Mouse (Mus musculus): ENCODE results near the gene Runx1.

Gene Runx1

DNA sequence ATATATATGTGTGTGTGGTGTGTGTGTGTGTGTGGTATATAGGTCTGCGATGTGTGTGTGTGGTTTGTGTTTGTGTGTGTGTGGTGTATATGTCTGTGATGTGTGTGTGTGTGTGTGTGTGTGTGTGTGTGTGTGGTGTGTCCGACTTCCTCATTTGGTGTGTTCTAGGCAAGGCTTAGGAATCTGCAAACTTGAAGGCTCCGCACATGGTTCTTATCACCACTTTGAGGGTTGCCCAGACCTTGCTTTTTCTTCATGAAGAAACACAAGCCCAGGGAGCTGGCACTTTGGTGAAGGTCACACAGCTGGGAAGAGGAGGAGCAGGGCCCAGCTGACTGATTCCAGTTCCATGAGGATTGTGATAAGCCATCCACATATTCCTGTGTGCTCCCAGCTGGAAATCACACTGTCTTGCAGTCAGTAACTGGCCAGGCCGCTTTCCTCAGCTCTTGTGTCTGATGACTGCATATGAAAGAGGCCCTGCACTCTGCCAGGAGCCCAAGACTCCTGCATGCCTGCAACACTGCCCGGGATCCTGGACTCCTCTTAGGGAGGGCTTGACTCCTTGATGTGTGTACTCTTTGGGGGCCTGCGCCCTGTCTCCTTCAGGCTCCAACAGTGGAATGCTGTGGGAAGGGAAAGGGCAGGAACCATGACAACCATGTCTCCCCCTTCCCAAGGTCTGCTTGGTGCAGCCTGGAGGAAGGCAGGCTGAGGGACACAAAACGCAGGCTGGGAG is 246.9 kb downstream of the Runx1 start:
- Histone ChIP-seq H3K36me3 (ENCODE audit: control insufficient read depth, insufficient read depth, low read length, poor library complexity, severe bottlenecking) (no peaks in the 10 kb centered on the region), H3K27me3 (ENCODE audit: control insufficient read depth, insufficient read depth, low read length, poor library complexity, severe bottlenecking) (no peaks in the 10 kb centered on the region)
- DNase-seq (ENCODE audit: low read depth, low spot score): no peak

DNA sequence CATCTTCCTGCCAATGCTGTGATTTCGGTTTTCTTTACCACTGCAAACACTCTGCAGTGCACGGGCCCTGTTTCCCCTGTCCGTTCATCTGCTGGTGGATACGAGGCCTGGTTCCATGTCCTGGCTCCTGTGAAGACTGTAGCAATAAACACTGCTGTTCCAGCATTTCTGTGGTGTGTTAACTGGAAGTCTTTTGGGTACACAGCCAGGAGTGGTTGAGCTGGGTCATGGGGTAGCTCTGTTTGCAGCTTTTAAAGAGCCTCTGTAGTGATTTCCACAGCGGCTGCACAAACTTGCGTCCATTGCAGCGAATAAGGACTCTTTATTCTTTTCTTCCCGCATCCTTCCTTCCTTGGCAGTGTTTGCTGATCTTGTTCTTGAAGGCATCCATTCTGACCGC is 248.6 kb downstream of the Runx1 start:
- no peaks in the 10 kb centered on the region for H3K36me3 ChIP-seq (ENCODE audit: control insufficient read depth, insufficient read depth, low read length, poor library complexity, severe bottlenecking)
- H3K27me3 ChIP-seq (ENCODE audit: control insufficient read depth, insufficient read depth, low read length, poor library complexity, severe bottlenecking): no peaks in the 10 kb centered on the region
- DNase-seq (ENCODE audit: low read depth, low spot score): no peak

DNA sequence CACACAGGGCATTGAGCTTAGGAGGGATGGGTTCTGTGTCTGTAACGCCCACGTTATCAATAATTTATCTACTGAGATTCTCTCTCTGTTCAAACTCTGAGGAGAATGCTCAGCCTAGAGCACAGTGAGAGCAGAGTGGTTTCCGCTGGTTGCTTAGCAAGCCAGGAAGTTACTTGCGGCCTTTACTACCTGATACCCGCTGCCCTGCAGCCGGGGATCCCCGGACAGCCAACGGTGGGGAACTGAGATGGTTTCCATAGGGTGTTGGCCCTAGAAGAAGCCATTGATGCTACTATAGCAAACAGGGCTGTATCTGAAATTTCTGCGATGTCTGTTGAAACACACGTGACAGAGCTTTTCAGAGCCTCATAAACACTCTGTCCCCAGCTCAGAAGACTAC is 250.2 kb downstream of the Runx1 start:
- Histone ChIP-seq H3K36me3 (ENCODE audit: control insufficient read depth, insufficient read depth, low read length, poor library complexity, severe bottlenecking) (no peaks in the 10 kb centered on the region), H3K27me3 (ENCODE audit: control insufficient read depth, insufficient read depth, low read length, poor library complexity, severe bottlenecking) (no peaks in the 10 kb centered on the region)
- no peak for DNase-seq (ENCODE audit: low read depth, low spot score)

DNA sequence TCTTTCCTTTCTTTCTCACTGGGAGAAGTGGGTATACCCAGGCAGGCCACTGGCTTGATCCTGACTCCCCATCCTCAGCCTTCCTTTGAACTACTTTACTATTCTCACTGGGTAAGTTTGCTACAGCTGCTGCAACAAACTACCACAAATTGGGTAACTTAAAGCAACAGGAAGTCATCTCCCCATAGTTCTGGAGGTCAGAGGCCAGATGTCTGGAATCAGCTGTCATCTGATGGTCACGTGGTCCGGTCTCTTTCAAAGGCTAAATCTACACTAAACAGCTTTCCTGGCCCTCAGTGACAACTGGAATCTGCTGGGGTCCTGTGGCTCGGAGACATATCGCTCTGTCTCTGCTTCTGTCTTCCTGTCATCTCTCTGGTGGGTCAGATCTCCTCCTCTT is 252.8 kb downstream of the Runx1 start:
- no peaks in the 10 kb centered on the region for H3K36me3 ChIP-seq (ENCODE audit: control insufficient read depth, insufficient read depth, low read length, poor library complexity, severe bottlenecking)
- DNase-seq (ENCODE audit: low read depth, low spot score): no peak
- no peaks in the 10 kb centered on the region for H3K27me3 ChIP-seq (ENCODE audit: control insufficient read depth, insufficient read depth, low read length, poor library complexity, severe bottlenecking)

GRCm38 (mm10) chr16:92571246-92571645 is 254.7 kb downstream of the Runx1 start:
- no peak for DNase-seq (ENCODE audit: low read depth, low spot score)
- Histone ChIP-seq H3K36me3 (ENCODE audit: control insufficient read depth, insufficient read depth, low read length, poor library complexity, severe bottlenecking) (no peaks in the 10 kb centered on the region), H3K27me3 (ENCODE audit: control insufficient read depth, insufficient read depth, low read length, poor library complexity, severe bottlenecking) (no peaks in the 10 kb centered on the region)

GRCm38 (mm10) chr16:92566146-92566545 is 259.8 kb downstream of the Runx1 start:
- Histone ChIP-seq H3K27me3 (ENCODE audit: control insufficient read depth, insufficient read depth, low read length, poor library complexity, severe bottlenecking) (no peaks in the 10 kb centered on the region), H3K36me3 (ENCODE audit: control insufficient read depth, insufficient read depth, low read length, poor library complexity, severe bottlenecking) (no peaks in the 10 kb centered on the region)
- no peak for DNase-seq (ENCODE audit: low read depth, low spot score)

- Histone ChIP-seq H3K36me3 (ENCODE audit: control insufficient read depth, insufficient read depth, low read length, poor library complexity, severe bottlenecking) (no peaks in the 10 kb centered on the region), H3K27me3 (ENCODE audit: control insufficient read depth, insufficient read depth, low read length, poor library complexity, severe bottlenecking) (no peaks in the 10 kb centered on the region)
- peak; percentile 80 for DNase-seq (ENCODE audit: low read depth, low spot score)
These were observed 260.2 kb downstream of the Runx1 start for GRCm38 (mm10) chr16:92565708-92566107.

- Histone ChIP-seq H3K27me3 (ENCODE audit: control insufficient read depth, insufficient read depth, low read length, poor library complexity, severe bottlenecking) (no peaks in the 10 kb centered on the region), H3K36me3 (ENCODE audit: control insufficient read depth, insufficient read depth, low read length, poor library complexity, severe bottlenecking) (no peaks in the 10 kb centered on the region)
- no peak for DNase-seq (ENCODE audit: low read depth, low spot score)
These were observed 260.7 kb downstream of the Runx1 start for GRCm38 (mm10) chr16:92565291-92565690.

DNA sequence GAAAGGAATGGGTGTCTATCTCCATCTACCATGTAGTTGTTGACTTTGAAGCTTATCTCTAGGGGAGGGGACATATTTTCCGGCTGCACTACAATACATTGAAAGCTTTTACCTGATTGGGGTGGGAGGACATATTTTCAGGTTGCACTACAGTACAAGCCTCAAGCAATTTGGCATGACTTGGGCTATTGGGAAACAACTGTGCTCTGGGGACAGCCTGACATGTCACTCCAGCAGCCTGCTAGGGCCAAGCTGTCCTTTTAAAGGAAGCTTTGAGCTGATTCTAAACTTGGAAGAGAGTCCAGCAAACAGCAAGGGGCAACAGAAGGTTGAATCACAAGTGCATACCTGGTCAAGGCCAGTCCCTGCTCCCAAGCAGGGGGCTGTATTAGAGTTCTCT is 270.9 kb downstream of the Runx1 start:
- no peaks in the 10 kb centered on the region for H3K27me3 ChIP-seq (ENCODE audit: control insufficient read depth, insufficient read depth, low read length, poor library complexity, severe bottlenecking)
- H3K36me3 ChIP-seq (ENCODE audit: control insufficient read depth, insufficient read depth, low read length, poor library complexity, severe bottlenecking): no peaks in the 10 kb centered on the region
- no peak for DNase-seq (ENCODE audit: low read depth, low spot score)

GRCm38 (mm10) chr16:92552858-92553257 is 273.1 kb downstream of the Runx1 start:
- no peaks in the 10 kb centered on the region for H3K36me3 ChIP-seq (ENCODE audit: control insufficient read depth, insufficient read depth, low read length, poor library complexity, severe bottlenecking)
- no peak for DNase-seq (ENCODE audit: low read depth, low spot score)
- H3K27me3 ChIP-seq (ENCODE audit: control insufficient read depth, insufficient read depth, low read length, poor library complexity, severe bottlenecking): no peaks in the 10 kb centered on the region

DNA sequence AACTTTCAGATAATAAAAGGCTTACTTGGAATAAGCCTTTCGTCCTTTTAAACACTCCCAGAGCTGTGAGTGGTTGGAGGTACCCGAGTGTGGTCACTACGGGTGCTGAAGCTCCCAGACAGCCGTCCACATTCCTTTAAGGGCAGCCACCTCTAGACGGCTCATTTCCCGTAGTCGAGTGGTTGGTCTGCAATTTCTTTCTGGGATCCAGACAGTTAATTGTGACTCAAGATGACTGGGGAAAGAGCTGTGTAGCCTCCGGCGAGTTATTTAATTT is 273.9 kb downstream of the Runx1 start:
- Histone ChIP-seq H3K36me3 (ENCODE audit: control insufficient read depth, insufficient read depth, low read length, poor library complexity, severe bottlenecking) (no peaks in the 10 kb centered on the region), H3K27me3 (ENCODE audit: control insufficient read depth, insufficient read depth, low read length, poor library complexity, severe bottlenecking) (no peaks in the 10 kb centered on the region)
- no peak for DNase-seq (ENCODE audit: low read depth, low spot score)

All from splenic B cell, adult 2 months (primary cell).